Mouse (Mus musculus): ENCODE measurements around the gene Pafah1b3.

Pafah1b3 gene

GRCm38 (mm10) chr7:25281734-25282601 lies 15.8 kb downstream of the Pafah1b3 start:
- peak; percentile 99 for DNase-seq (ENCODE audit: low read depth, low spot score)

- no peak for DNase-seq (ENCODE audit: low read depth, low spot score)
Measured at GRCm38 (mm10) chr7:25281166-25281733, 16.5 kb downstream of the Pafah1b3 start.

GRCm38 (mm10) chr7:25279861-25280791 lies 17.7 kb downstream of the Pafah1b3 start:
- DNase-seq (ENCODE audit: low read depth, low spot score), result peak; percentile 21

- peak; percentile 92 for DNase-seq (ENCODE audit: low read depth, low spot score)
Measured at GRCm38 (mm10) chr7:25279076-25279860, 18.5 kb downstream of the Pafah1b3 start.

GRCm38 (mm10) chr7:25278341-25279075 lies 19.3 kb downstream of the Pafah1b3 start:
- DNase-seq (ENCODE audit: low read depth, low spot score), result peak; percentile 95

GRCm38 (mm10) chr7:25277998-25278340 lies 19.8 kb downstream of the Pafah1b3 start:
- no peak for DNase-seq (ENCODE audit: low read depth, low spot score)

GRCm38 (mm10) chr7:25277405-25277804 lies 20.4 kb downstream of the Pafah1b3 start:
- DNase-seq (ENCODE audit: low read depth, low spot score), result peak; percentile 11

- no peak for DNase-seq (ENCODE audit: low read depth, low spot score)
Measured at GRCm38 (mm10) chr7:25275555-25276298, 22.1 kb downstream of the Pafah1b3 start.

GRCm38 (mm10) chr7:25274996-25275395 lies 22.8 kb downstream of the Pafah1b3 start:
- DNase-seq (ENCODE audit: low read depth, low spot score), result no peak

GRCm38 (mm10) chr7:25274571-25274970 lies 23.2 kb downstream of the Pafah1b3 start:
- DNase-seq (ENCODE audit: low read depth, low spot score), result peak; percentile 72

GRCm38 (mm10) chr7:25273259-25274241 lies 24.2 kb downstream of the Pafah1b3 start:
- DNase-seq (ENCODE audit: low read depth, low spot score), result no peak

GRCm38 (mm10) chr7:25272445-25273258 lies 25.1 kb downstream of the Pafah1b3 start:
- no peak for DNase-seq (ENCODE audit: low read depth, low spot score)

- no peak for DNase-seq (ENCODE audit: low read depth, low spot score)
Measured at GRCm38 (mm10) chr7:25271651-25272444, 25.9 kb downstream of the Pafah1b3 start.

GRCm38 (mm10) chr7:25270652-25271633 lies 26.8 kb downstream of the Pafah1b3 start:
- no peak for DNase-seq (ENCODE audit: low read depth, low spot score)

GRCm38 (mm10) chr7:25269545-25270271 lies 28.1 kb downstream of the Pafah1b3 start:
- peak; percentile 67 for DNase-seq (ENCODE audit: low read depth, low spot score)

Measured in CD4-positive, CD25-positive, alpha-beta regulatory T cell, adult 2 months (primary cell).